Mouse (Mus musculus): ENCODE measurements around the gene Mdm2. TPM values are rescaled to one million over a fixed set of nuclear protein-coding genes. Genes with fewer than 3 reads are reported as not detected.

Gene Mdm2
- polyA plus RNA-seq, 1 experiment: 36.0 TPM

- peaks cover 5% of the 10 kb centered on the region for H3K27me3 ChIP-seq (ENCODE audit: control insufficient read depth, insufficient read depth, insufficient read length)
- H3K36me3 ChIP-seq (ENCODE audit: control insufficient read depth, insufficient read depth): no peaks in the 10 kb centered on the region
- TF ChIP-seq CTCF (IDR thresholded peaks at IDR 0.05; ENCODE audit: control insufficient read depth, insufficient read depth, insufficient read length) (no peak), MAX (IDR thresholded peaks at IDR 0.05) (no peak), MYOD1 (IDR thresholded peaks at IDR 0.05; ENCODE audit: control insufficient read depth, insufficient read length, low read depth) (no peak), CEBPB (IDR thresholded peaks at IDR 0.05; ENCODE audit: low read depth) (no peak), FOSL1 (IDR thresholded peaks at IDR 0.05; ENCODE audit: insufficient read depth, low read length, poor library complexity, severe bottlenecking) (no peak), MYOG (IDR thresholded peaks at IDR 0.05; ENCODE audit: control insufficient read depth, extremely low read depth, insufficient read length) (no peak), USF1 (IDR thresholded peaks at IDR 0.05; ENCODE audit: low read depth) (no peak)
- H3K4me3 ChIP-seq (ENCODE audit: insufficient read depth, poor library complexity, severe bottlenecking): no peak overlapping the region
- H3K79me2 ChIP-seq (ENCODE audit: control insufficient read depth, insufficient read depth): no peaks in the 10 kb centered on the region
- H3ac ChIP-seq (ENCODE audit: control insufficient read depth, insufficient read length, low read depth): no peak overlapping the region
- H3K79me3 ChIP-seq (ENCODE audit: low read depth): no peaks in the 10 kb centered on the region
Observed at GRCm38 (mm10) chr10:117643302-117643701, 67.3 kb downstream of the Mdm2 start.

GRCm38 (mm10) chr10:117642491-117643262, 67.9 kb downstream of the Mdm2 start:
- no peaks in the 10 kb centered on the region for H3K79me3 ChIP-seq (ENCODE audit: low read depth)
- H3ac ChIP-seq (ENCODE audit: control insufficient read depth, insufficient read length, low read depth): no peak overlapping the region
- no peak overlapping the region for H3K4me3 ChIP-seq (ENCODE audit: insufficient read depth, poor library complexity, severe bottlenecking)
- H3K36me3 ChIP-seq (ENCODE audit: control insufficient read depth, insufficient read depth): no peaks in the 10 kb centered on the region
- no peak for TF ChIP-seq USF1 (IDR thresholded peaks at IDR 0.05; ENCODE audit: low read depth)
- TF ChIP-seq FOSL1 (IDR thresholded peaks at IDR 0.05; ENCODE audit: insufficient read depth, low read length, poor library complexity, severe bottlenecking): no peak
- no peak for TF ChIP-seq CTCF (IDR thresholded peaks at IDR 0.05; ENCODE audit: control insufficient read depth, insufficient read depth, insufficient read length)
- TF ChIP-seq MYOG (IDR thresholded peaks at IDR 0.05; ENCODE audit: control insufficient read depth, extremely low read depth, insufficient read length): no peak
- TF ChIP-seq MYOD1 (IDR thresholded peaks at IDR 0.05; ENCODE audit: control insufficient read depth, insufficient read length, low read depth): no peak
- H3K79me2 ChIP-seq (ENCODE audit: control insufficient read depth, insufficient read depth): no peaks in the 10 kb centered on the region
- peaks cover 5% of the 10 kb centered on the region for H3K27me3 ChIP-seq (ENCODE audit: control insufficient read depth, insufficient read depth, insufficient read length)

GRCm38 (mm10) chr10:117642201-117642450, 68.4 kb downstream of the Mdm2 start:
- Histone ChIP-seq H3K79me2 (ENCODE audit: control insufficient read depth, insufficient read depth) (no peaks in the 10 kb centered on the region), H3K4me3 (ENCODE audit: insufficient read depth, poor library complexity, severe bottlenecking) (no peak overlapping the region), H3K36me3 (ENCODE audit: control insufficient read depth, insufficient read depth) (no peaks in the 10 kb centered on the region), H3ac (ENCODE audit: control insufficient read depth, insufficient read length, low read depth) (no peak overlapping the region), H3K79me3 (ENCODE audit: low read depth) (no peaks in the 10 kb centered on the region), H3K27me3 (ENCODE audit: control insufficient read depth, insufficient read depth, insufficient read length) (peaks cover 5% of the 10 kb centered on the region)
- TF ChIP-seq USF1 (IDR thresholded peaks at IDR 0.05; ENCODE audit: low read depth) (no peak), MAX (IDR thresholded peaks at IDR 0.05) (no peak), CEBPB (IDR thresholded peaks at IDR 0.05; ENCODE audit: low read depth) (no peak), CTCF (IDR thresholded peaks at IDR 0.05; ENCODE audit: control insufficient read depth, insufficient read depth, insufficient read length) (no peak), FOSL1 (IDR thresholded peaks at IDR 0.05; ENCODE audit: insufficient read depth, low read length, poor library complexity, severe bottlenecking) (no peak), MYOD1 (IDR thresholded peaks at IDR 0.05; ENCODE audit: control insufficient read depth, insufficient read length, low read depth) (no peak), MYOG (IDR thresholded peaks at IDR 0.05; ENCODE audit: control insufficient read depth, extremely low read depth, insufficient read length) (no peak)

- Histone ChIP-seq H3K36me3 (ENCODE audit: control insufficient read depth, insufficient read depth) (no peaks in the 10 kb centered on the region), H3K79me3 (ENCODE audit: low read depth) (no peaks in the 10 kb centered on the region), H3ac (ENCODE audit: control insufficient read depth, insufficient read length, low read depth) (no peak overlapping the region), H3K4me3 (ENCODE audit: insufficient read depth, poor library complexity, severe bottlenecking) (no peak overlapping the region), H3K79me2 (ENCODE audit: control insufficient read depth, insufficient read depth) (no peaks in the 10 kb centered on the region), H3K27me3 (ENCODE audit: control insufficient read depth, insufficient read depth, insufficient read length) (peaks cover 5% of the 10 kb centered on the region)
- TF ChIP-seq MAX (IDR thresholded peaks at IDR 0.05) (no peak), USF1 (IDR thresholded peaks at IDR 0.05; ENCODE audit: low read depth) (no peak), MYOD1 (IDR thresholded peaks at IDR 0.05; ENCODE audit: control insufficient read depth, insufficient read length, low read depth) (no peak), MYOG (IDR thresholded peaks at IDR 0.05; ENCODE audit: control insufficient read depth, extremely low read depth, insufficient read length) (no peak)
Observed at GRCm38 (mm10) chr10:117641400-117642200, 69.0 kb downstream of the Mdm2 start.

GRCm38 (mm10) chr10:117640595-117641078, 69.9 kb downstream of the Mdm2 start:
- peaks cover 5% of the 10 kb centered on the region for H3K27me3 ChIP-seq (ENCODE audit: control insufficient read depth, insufficient read depth, insufficient read length)
- no peak for TF ChIP-seq CEBPB (IDR thresholded peaks at IDR 0.05; ENCODE audit: low read depth)
- no peak for TF ChIP-seq MYOG (IDR thresholded peaks at IDR 0.05; ENCODE audit: control insufficient read depth, extremely low read depth, insufficient read length)
- no peak for TF ChIP-seq MYOD1 (IDR thresholded peaks at IDR 0.05; ENCODE audit: control insufficient read depth, insufficient read length, low read depth)
- TF ChIP-seq USF1 (IDR thresholded peaks at IDR 0.05; ENCODE audit: low read depth): no peak
- H3K79me3 ChIP-seq (ENCODE audit: low read depth): no peaks in the 10 kb centered on the region
- H3K4me3 ChIP-seq (ENCODE audit: insufficient read depth, poor library complexity, severe bottlenecking): no peak overlapping the region
- no peaks in the 10 kb centered on the region for H3K79me2 ChIP-seq (ENCODE audit: control insufficient read depth, insufficient read depth)
- no peak overlapping the region for H3ac ChIP-seq (ENCODE audit: control insufficient read depth, insufficient read length, low read depth)
- no peaks in the 10 kb centered on the region for H3K36me3 ChIP-seq (ENCODE audit: control insufficient read depth, insufficient read depth)

Data from C2C12 (cell line).